Mouse (Mus musculus) liver, embryonic 12.5 days (tissue): ENCODE data around the gene Gpn2. TPM values are rescaled to one million over a fixed set of nuclear protein-coding genes. Genes with fewer than 3 reads are reported as not detected.

ENCODE experiments used
- ATAC-seq: fragments of 200-750 bp; cut with Nextera tagmentation; 2 replicates; pipeline ENCODE4 v1.8.0; 2017; ENCODE audit warnings: moderate number of reproducible peaks, mild to moderate bottlenecking, moderate library complexity
- H3K27ac ChIP-seq: fragments of 300-500 bp; sonication (generic); 2 replicates; pipeline ENCODE4 v1.5.1; 2016; ENCODE audit warnings: mild to moderate bottlenecking
- H3K27me3 ChIP-seq: fragments of 300-500 bp; sonication (generic); replicated peaks from 2 replicates; pipeline ENCODE4 v1.6.1; 2016; ENCODE audit warnings: mild to moderate bottlenecking, moderate library complexity
- H3K36me3 ChIP-seq: fragments of 300-500 bp; sonication (generic); 2 replicates; pipeline ENCODE4 v1.6.1; 2016; ENCODE audit warnings: mild to moderate bottlenecking, moderate library complexity
- H3K4me1 ChIP-seq: fragments of 300-500 bp; sonication (generic); 2 replicates; pipeline ENCODE4 v1.6.1; 2016
- H3K4me2 ChIP-seq: fragments of 300-500 bp; sonication (generic); 2 replicates; pipeline ENCODE4 v1.6.1; 2016; ENCODE audit warnings: mild to moderate bottlenecking, moderate library complexity
- H3K4me3 ChIP-seq: fragments of 300-500 bp; sonication (generic); 2 replicates; pipeline ENCODE4 v1.5.1; 2016; ENCODE audit warnings: mild to moderate bottlenecking, moderate library complexity
- H3K9ac ChIP-seq: fragments of 300-500 bp; sonication (generic); 2 replicates; pipeline ENCODE4 v1.6.1; 2016; ENCODE audit warnings: mild to moderate bottlenecking, moderate library complexity
- H3K9me3 ChIP-seq: fragments of 300-500 bp; sonication (generic); replicated peaks from 2 replicates; pipeline ENCODE4 v1.6.1; 2016; ENCODE audit warnings: mild to moderate bottlenecking, moderate library complexity
- WGBS: fragments of 180-500 bp; shearing (Covaris S2); methylation state at CpG from one replicate; pipeline ENCODE4 v1.1.7; 2016; ENCODE audit not compliant: insufficient replicate concordance; 5-methylcytosine and 5-hydroxymethylcytosine counted together
- polyA plus RNA-seq: library from polyadenylated mRNA; unstranded; fragments of >200 nt; fragmentation: Nextera tagmentation; extraction: Ambion mirVana; gene quantifications from 2 replicates; pipeline ENCODE4 v1.2.1, GENCODE M21; 2016

Gpn2 gene
- polyA plus RNA-seq, 1 experiment from 2014 or later, result 16.2 TPM

GRCm38 (mm10) chr4:133563123-133563571 is 21.0 kb upstream of the Gpn2 start:
- Histone ChIP-seq H3K4me2 (no peak overlapping the region), H3K27me3 (no peaks in the 10 kb centered on the region; the same call in 1 of the 2 replicates)

GRCm38 (mm10) chr4:133567251-133567650 is 16.9 kb upstream of the Gpn2 start:
- Histone ChIP-seq H3K4me2 (no peak overlapping the region), H3K4me1 (peaks cover 5% of the 10 kb centered on the region), H3K9me3 (no peaks in the 10 kb centered on the region; the same call in 1 of the 2 replicates), H3K9ac (no peak overlapping the region), H3K27me3 (no peaks in the 10 kb centered on the region), H3K27ac (no peak overlapping the region), H3K36me3 (no peaks in the 10 kb centered on the region), H3K4me3 (no peak overlapping the region)
- 23% methylated on average over 8 of the region's 8 CpGs for WGBS
- no peak for ATAC-seq

More at GRCm38 (mm10) chr4:133563123-133563571, 21.0 kb upstream of the Gpn2 start:
- Histone ChIP-seq H3K4me3 (no peak overlapping the region), H3K9me3 (no peaks in the 10 kb centered on the region; the same call in 1 of the 2 replicates), H3K4me1 (peaks cover 5% of the 10 kb centered on the region; the same call in 1 of the 2 replicates), H3K9ac (no peak overlapping the region), H3K36me3 (no peaks in the 10 kb centered on the region), H3K27ac (no peak overlapping the region)
- no peak for ATAC-seq
- WGBS, result 62% methylated on average over 11 of the region's 11 CpGs

- no peak overlapping the region for H3K9ac ChIP-seq
Observed at GRCm38 (mm10) chr4:133569291-133570065, 14.7 kb upstream of the Gpn2 start.

GRCm38 (mm10) chr4:133570066-133570466 is 14.1 kb upstream of the Gpn2 start:
- Histone ChIP-seq H3K4me1 (peaks cover 18% of the 10 kb centered on the region), H3K27ac (peak overlapping the region; percentile 50), H3K4me3 (no peak overlapping the region), H3K9ac (no peak overlapping the region), H3K4me2 (no peak overlapping the region; the same call in 1 of the 2 replicates), H3K27me3 (no peaks in the 10 kb centered on the region), H3K9me3 (no peaks in the 10 kb centered on the region), H3K36me3 (no peaks in the 10 kb centered on the region)
- no peak for ATAC-seq
- WGBS, result 46% methylated on average over 10 of the region's 10 CpGs

More at GRCm38 (mm10) chr4:133569291-133570065, 14.7 kb upstream of the Gpn2 start:
- Histone ChIP-seq H3K4me1 (peaks cover 15% of the 10 kb centered on the region), H3K9me3 (no peaks in the 10 kb centered on the region; the same call in 1 of the 2 replicates), H3K27me3 (no peaks in the 10 kb centered on the region), H3K4me2 (no peak overlapping the region; the same call in 1 of the 2 replicates), H3K4me3 (no peak overlapping the region), H3K27ac (peak overlapping the region; percentile 50; the same call in 1 of the 2 replicates), H3K36me3 (no peaks in the 10 kb centered on the region)
- no peak for ATAC-seq
- WGBS, result 67% methylated on average over 10 of the region's 10 CpGs

- 5% methylated on average over 44 of the region's 44 CpGs for WGBS
- Histone ChIP-seq H3K36me3 (peaks cover 16% of the 10 kb centered on the region), H3K4me1 (peaks cover 25% of the 10 kb centered on the region), H3K4me3 (peak within 1 kb of the TSS; percentile 96), H3K27me3 (no peaks in the 10 kb centered on the region), H3K9me3 (no peaks in the 10 kb centered on the region), H3K27ac (peak within 1 kb of the TSS; percentile 92), H3K9ac (peak within 1 kb of the TSS; percentile 89), H3K4me2 (peak within 1 kb of the TSS; percentile 94)
- peak; percentile 85 for ATAC-seq
Observed at GRCm38 (mm10) chr4:133574070-133574842, 9.9 kb upstream of the Gpn2 start, which contains the start of gene Gpatch3. Gpatch3 (plus strand) TSS chr4:133574745.

GRCm38 (mm10) chr4:133574843-133575202 is 9.3 kb upstream of the Gpn2 start:
- ATAC-seq, result peak; percentile 54; the same call in 1 of the 2 replicates
- no peaks in the 10 kb centered on the region for H3K9me3 ChIP-seq
- H3K27me3 ChIP-seq, result no peaks in the 10 kb centered on the region
- H3K9ac ChIP-seq, result peak overlapping the region; percentile 89
- H3K4me3 ChIP-seq, result peak overlapping the region; percentile 96
- peak overlapping the region; percentile 92 for H3K27ac ChIP-seq
- 1% methylated on average over 41 of the region's 41 CpGs for WGBS
- peaks cover 21% of the 10 kb centered on the region for H3K36me3 ChIP-seq
- H3K4me2 ChIP-seq, result peak overlapping the region; percentile 94
- peaks cover 25% of the 10 kb centered on the region for H3K4me1 ChIP-seq

- H3K36me3 ChIP-seq, result peaks cover 52% of the 10 kb centered on the region
- H3K9ac ChIP-seq, result no peak overlapping the region
- H3K4me2 ChIP-seq, result no peak overlapping the region
- no peak for ATAC-seq
- H3K4me1 ChIP-seq, result peaks cover 28% of the 10 kb centered on the region
- no peak overlapping the region for H3K27ac ChIP-seq
- H3K4me3 ChIP-seq, result no peak overlapping the region
- 83% methylated on average over 12 of the region's 12 CpGs for whole genome bisulfite sequencing
- no peaks in the 10 kb centered on the region for H3K27me3 ChIP-seq
- H3K9me3 ChIP-seq, result no peaks in the 10 kb centered on the region
Observed at GRCm38 (mm10) chr4:133577983-133578382, 6.2 kb upstream of the Gpn2 start.

- H3K4me2 ChIP-seq, result peak overlapping the region; percentile 98
- peak; percentile 48 for ATAC-seq
- WGBS, result 53% methylated on average over 6 of the region's 6 CpGs
Observed at GRCm38 (mm10) chr4:133583690-133584058, 488 bp upstream of the Gpn2 start.

GRCm38 (mm10) chr4:133592570-133592969 is 8.4 kb downstream of the Gpn2 start:
- Histone ChIP-seq H3K4me3 (no peak overlapping the region), H3K4me2 (no peak overlapping the region), H3K36me3 (peaks cover 57% of the 10 kb centered on the region), H3K27ac (no peak overlapping the region), H3K27me3 (0 out of 2 replicates have a peak, but pooled peaks cover 3% of the 10 kb centered on the region), H3K9ac (no peak overlapping the region), H3K4me1 (peaks cover 10% of the 10 kb centered on the region), H3K9me3 (no peaks in the 10 kb centered on the region)
- ATAC-seq, result peak; percentile 11; the same call in 1 of the 2 replicates
- whole genome bisulfite sequencing, result 25% methylated on average over 7 of the region's 7 CpGs

More at GRCm38 (mm10) chr4:133583690-133584058, 488 bp upstream of the Gpn2 start:
- Histone ChIP-seq H3K27me3 (no peaks in the 10 kb centered on the region), H3K27ac (peak overlapping the region; percentile 89), H3K4me3 (peak overlapping the region; percentile 94), H3K4me1 (peaks cover 24% of the 10 kb centered on the region), H3K36me3 (peaks cover 73% of the 10 kb centered on the region), H3K9me3 (no peaks in the 10 kb centered on the region), H3K9ac (peak overlapping the region; percentile 85)

- Histone ChIP-seq H3K9me3 (no peaks in the 10 kb centered on the region), H3K9ac (no peak overlapping the region), H3K27ac (no peak overlapping the region), H3K4me3 (no peak overlapping the region), H3K36me3 (peaks cover 27% of the 10 kb centered on the region), H3K27me3 (peaks cover 31% of the 10 kb centered on the region), H3K4me1 (peaks cover 33% of the 10 kb centered on the region), H3K4me2 (no peak overlapping the region)
- 50% methylated on average over 7 of the region's 7 CpGs for WGBS
- no peak for ATAC-seq
Observed at GRCm38 (mm10) chr4:133595538-133595937, 11.4 kb downstream of the Gpn2 start.

GRCm38 (mm10) chr4:133596084-133596483 is 11.9 kb downstream of the Gpn2 start:
- no peak overlapping the region for H3K4me3 ChIP-seq
- 66% methylated on average over 6 of the region's 6 CpGs for WGBS

More at GRCm38 (mm10) chr4:133596084-133596483, 11.9 kb downstream of the Gpn2 start:
- Histone ChIP-seq H3K9ac (no peak overlapping the region), H3K27ac (no peak overlapping the region), H3K9me3 (no peaks in the 10 kb centered on the region), H3K27me3 (peaks cover 37% of the 10 kb centered on the region), H3K36me3 (peaks cover 22% of the 10 kb centered on the region), H3K4me2 (no peak overlapping the region), H3K4me1 (peaks cover 33% of the 10 kb centered on the region)
- ATAC-seq, result no peak
